Mouse (Mus musculus) layer of hippocampus, adult 18-20 months (tissue): ENCODE measurements around the gene Ssu72. TPM values are rescaled to one million over a fixed set of nuclear protein-coding genes. Genes with fewer than 3 reads are reported as not detected.

Source experiments
- DNase-seq, 2 experiments: peaks; one replicate each; pipeline ENCODE4 v3.0.0; 2022; ENCODE audit warnings: low spot score in 2 of 2
- total RNA-seq, 2 experiments: library from RNA; stranded (reverse); gene quantifications; 2 replicates each; pipeline ENCODE4 v1.2.3; 2021

Ssu72 gene
- total RNA-seq, 2 experiments from 2014 or later, result 81.4 to 89.1 TPM

GRCm38 (mm10) chr4:155745136-155745535 is 40.5 kb downstream of the Ssu72 start:
- DNase-seq, result no peak

- DNase-seq, result no peak
Measured at GRCm38 (mm10) chr4:155746036-155746548, 41.5 kb downstream of the Ssu72 start.

GRCm38 (mm10) chr4:155746575-155747490 is 42.2 kb downstream of the Ssu72 start:
- no peak for DNase-seq

GRCm38 (mm10) chr4:155757011-155757410 is 52.4 kb downstream of the Ssu72 start:
- no peak for DNase-seq

GRCm38 (mm10) chr4:155759862-155760612 is 55.4 kb downstream of the Ssu72 start:
- DNase-seq, result no peak

GRCm38 (mm10) chr4:155760613-155761355 is 56.2 kb downstream of the Ssu72 start, which contains the start of gene Atad3a:
Gene Atad3a (minus strand): TSS chr4:155761093.
- DNase-seq, result peak; percentile 95 to 98

- no peak for DNase-seq
Measured at GRCm38 (mm10) chr4:155761356-155762099, 56.9 kb downstream of the Ssu72 start.

- no peak for DNase-seq
Measured at GRCm38 (mm10) chr4:155762357-155762756, 57.8 kb downstream of the Ssu72 start.

- no peak for DNase-seq
Measured at GRCm38 (mm10) chr4:155769496-155769879, 64.9 kb downstream of the Ssu72 start.

- DNase-seq, result peak; percentile 80 to 93
Measured at GRCm38 (mm10) chr4:155769880-155770512, 65.4 kb downstream of the Ssu72 start.

GRCm38 (mm10) chr4:155770626-155771025 is 66.0 kb downstream of the Ssu72 start:
- DNase-seq, result no peak

- DNase-seq, result no peak
Measured at GRCm38 (mm10) chr4:155771706-155772105, 67.1 kb downstream of the Ssu72 start.

GRCm38 (mm10) chr4:155772786-155773185 is 68.2 kb downstream of the Ssu72 start:
- no peak for DNase-seq

GRCm38 (mm10) chr4:155773335-155774078 is 68.9 kb downstream of the Ssu72 start:
- DNase-seq, result no peak

- peak; percentile 79 to 83 for DNase-seq
Measured at GRCm38 (mm10) chr4:155774280-155774754, 69.7 kb downstream of the Ssu72 start, which contains the start of gene Vwa1. Gene Vwa1 (minus strand): TSS chr4:155774698.

- no peak for DNase-seq
Measured at GRCm38 (mm10) chr4:155774971-155775740, 70.6 kb downstream of the Ssu72 start.

GRCm38 (mm10) chr4:155775855-155776254 is 71.3 kb downstream of the Ssu72 start:
- DNase-seq, result no peak

- DNase-seq, result no peak
Measured at GRCm38 (mm10) chr4:155776704-155777335, 72.2 kb downstream of the Ssu72 start.
